Mouse (Mus musculus) thymus, adult 2 months (tissue): ENCODE measurements around the gene Plxnb2. TPM values are rescaled to one million over a fixed set of nuclear protein-coding genes. Genes with fewer than 3 reads are reported as not detected.

Experiments used
- DNase-seq: peaks from one replicate; pipeline ENCODE4 v3.0.0; 2021
- H3K27ac ChIP-seq: fragments of 200-500 bp; 2 replicates; pipeline ENCODE4 v1.5.1; 2012; ENCODE audit warnings: low read length, control low read depth; ENCODE audit not compliant: control insufficient read depth, insufficient read depth
- H3K27me3 ChIP-seq: fragments of 200-500 bp; 2 replicates; pipeline ENCODE4 v1.6.1; 2012; ENCODE audit warnings: mild to moderate bottlenecking, low read length, moderate library complexity, mixed read lengths; ENCODE audit not compliant: control insufficient read depth, insufficient read depth
- H3K36me3 ChIP-seq: fragments of 200-500 bp; 2 replicates; pipeline ENCODE4 v1.6.1; 2012; ENCODE audit warnings: mild to moderate bottlenecking, low read length, moderate library complexity; ENCODE audit not compliant: control insufficient read depth, insufficient read depth
- H3K4me1 ChIP-seq: fragments of 200-500 bp; replicated peaks from 2 replicates; pipeline ENCODE4 v1.6.1; 2012; ENCODE audit warnings: low read length; ENCODE audit not compliant: control insufficient read depth, insufficient read depth
- H3K4me3 ChIP-seq: fragments of 200-500 bp; 2 replicates; pipeline ENCODE4 v1.5.1; 2012; ENCODE audit warnings: mild to moderate bottlenecking, low read length, control low read depth, moderate library complexity; ENCODE audit not compliant: control insufficient read depth, insufficient read depth
- CTCF ChIP-seq: fragments of 200-500 bp; IDR thresholded peaks from 2 replicates; pipeline ENCODE4 v1.5.1; 2012; ENCODE audit warnings: mild to moderate bottlenecking, control low read depth, low read length, moderate library complexity, borderline replicate concordance; ENCODE audit not compliant: control insufficient read depth, poor library complexity, insufficient read depth; ENCODE audit errors: extremely low read depth
- POLR2A ChIP-seq: fragments of 200-500 bp; IDR thresholded peaks from 2 replicates; pipeline ENCODE4 v1.6.1; 2012; ENCODE audit warnings: mild to moderate bottlenecking, low read length, control low read depth, moderate library complexity; ENCODE audit not compliant: control insufficient read depth, poor library complexity, insufficient read depth; ENCODE audit errors: extremely low read depth
- WGBS: fragments of 180-500 bp; shearing (Covaris S2); methylation state at CpG from one replicate; pipeline ENCODE4 v1.1.7; 2018; 5-methylcytosine and 5-hydroxymethylcytosine counted together
- polyA plus RNA-seq: library from polyadenylated mRNA; depleted of rRNA; stranded (reverse); fragments of >200 nt; gene quantifications from 2 replicates; pipeline ENCODE4 v1.2.3, GENCODE M21; 2012

Gene Plxnb2
- polyA plus RNA-seq, 1 experiment = 54.6 TPM

- H3K4me1 ChIP-seq = peaks cover 32% of the 10 kb centered on the region
- WGBS = 92% methylated on average over 13 of the region's 13 CpGs
- no peaks in the 10 kb centered on the region; the same call in none of the 2 replicates for H3K27me3 ChIP-seq
- no peak for DNase-seq
- no peak overlapping the region for H3K27ac ChIP-seq
- TF ChIP-seq POLR2A (no peak), CTCF (no peak)
- H3K36me3 ChIP-seq = no peaks in the 10 kb centered on the region
- H3K4me3 ChIP-seq = no peak overlapping the region
Observed at GRCm38 (mm10) chr15:89175411-89176155, 5.0 kb downstream of the Plxnb2 start.

- TF ChIP-seq CTCF (no peak), POLR2A (no peak)
- H3K4me1 ChIP-seq = peaks cover 28% of the 10 kb centered on the region
- H3K27ac ChIP-seq = no peak overlapping the region
Observed at GRCm38 (mm10) chr15:89174889-89175339, 5.7 kb downstream of the Plxnb2 start.

GRCm38 (mm10) chr15:89173906-89174214, 6.7 kb downstream of the Plxnb2 start:
- H3K4me3 ChIP-seq = peak overlapping the region; percentile 37
- no peak for TF ChIP-seq CTCF
- no peak for TF ChIP-seq POLR2A
- WGBS = 15% methylated on average over 15 of the region's 15 CpGs
- no peaks in the 10 kb centered on the region for H3K36me3 ChIP-seq
- no peak overlapping the region for H3K27ac ChIP-seq
- peaks cover 25% of the 10 kb centered on the region for H3K4me1 ChIP-seq
- no peak for DNase-seq
- no peaks in the 10 kb centered on the region; the same call in none of the 2 replicates for H3K27me3 ChIP-seq

More at GRCm38 (mm10) chr15:89174889-89175339, 5.7 kb downstream of the Plxnb2 start:
- WGBS = 92% methylated on average over 11 of the region's 11 CpGs
- no peaks in the 10 kb centered on the region for H3K36me3 ChIP-seq
- DNase-seq = no peak
- no peak overlapping the region for H3K4me3 ChIP-seq
- H3K27me3 ChIP-seq = no peaks in the 10 kb centered on the region; the same call in none of the 2 replicates

- no peak overlapping the region; the same call in 1 of the 2 replicates for H3K27ac ChIP-seq
- no peak for TF ChIP-seq CTCF
- under 1% methylated on average over 65 of the region's 65 CpGs for WGBS
- no peaks in the 10 kb centered on the region for H3K36me3 ChIP-seq
- DNase-seq = peak; percentile 21
- peaks cover 24% of the 10 kb centered on the region for H3K4me1 ChIP-seq
- peak overlapping the region; percentile 37 for H3K4me3 ChIP-seq
- no peaks in the 10 kb centered on the region; the same call in none of the 2 replicates for H3K27me3 ChIP-seq
Observed at GRCm38 (mm10) chr15:89173024-89173905, 7.3 kb downstream of the Plxnb2 start.

- Histone ChIP-seq H3K27ac (no peak overlapping the region; the same call in 1 of the 2 replicates), H3K27me3 (no peaks in the 10 kb centered on the region; the same call in none of the 2 replicates), H3K36me3 (no peaks in the 10 kb centered on the region), H3K4me3 (peak overlapping the region; percentile 37), H3K4me1 (peaks cover 24% of the 10 kb centered on the region)
- 34% methylated on average over 17 of the region's 17 CpGs for WGBS
- no peak for DNase-seq
- TF ChIP-seq CTCF = no peak
- no peak for TF ChIP-seq POLR2A
Observed at GRCm38 (mm10) chr15:89172276-89172935, 8.2 kb downstream of the Plxnb2 start.

- DNase-seq = no peak
- Histone ChIP-seq H3K27me3 (no peaks in the 10 kb centered on the region; the same call in none of the 2 replicates), H3K36me3 (no peaks in the 10 kb centered on the region), H3K4me1 (peaks cover 16% of the 10 kb centered on the region), H3K27ac (no peak overlapping the region), H3K4me3 (no peak overlapping the region)
- no peak for TF ChIP-seq CTCF
- TF ChIP-seq POLR2A = no peak
- 89% methylated on average over 5 of the region's 5 CpGs for WGBS
Observed at GRCm38 (mm10) chr15:89171526-89172051, 9.0 kb downstream of the Plxnb2 start.
